Mouse (Mus musculus): ENCODE results near the gene Hspa2.

DNA sequence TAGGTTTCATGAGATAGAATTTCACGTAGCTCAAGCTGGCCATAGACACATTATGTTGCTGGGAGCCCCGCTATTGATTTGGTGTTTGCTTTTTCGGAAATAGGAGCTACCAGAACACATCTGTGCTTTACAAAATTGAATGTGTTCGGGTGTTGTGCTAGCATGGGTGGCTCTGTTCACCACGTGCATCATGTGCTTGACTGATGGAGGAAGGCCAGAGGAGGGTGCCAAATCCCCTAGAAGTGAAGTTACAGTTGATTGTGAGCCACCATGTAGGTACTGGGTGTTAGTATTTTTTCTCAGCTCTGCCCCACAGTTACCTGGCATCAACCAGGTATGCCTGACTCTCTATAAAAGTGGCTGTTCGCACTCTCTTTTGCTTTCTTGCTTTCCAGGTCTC, 40.9 kb downstream of the Hspa2 start:
- no peak for TF ChIP-seq EP300 (IDR thresholded peaks at IDR 0.05; ENCODE audit: low read depth)
- TF ChIP-seq CTCF (IDR thresholded peaks at IDR 0.05; ENCODE audit: low read depth), result no peak

Data from heart, postnatal 0 days (tissue).